Mouse (Mus musculus) brown adipose tissue, adult 24 weeks (tissue): Measurements from ENCODE around the gene Gm16451. TPM values are rescaled to one million over a fixed set of nuclear protein-coding genes. Genes with fewer than 3 reads are reported as not detected.
"Not testable (repeated sequence)": the region's sequence is repeated elsewhere in the genome, so short reads cannot be mapped to it uniquely, and the experiment has no call there.

ENCODE experiments used
- H3K27ac ChIP-seq: fragments of 200-500 bp; replicated peaks from 2 replicates; pipeline ENCODE4 v1.5.1; 2012; ENCODE audit warnings: low read depth, mild to moderate bottlenecking, low read length
- H3K4me1 ChIP-seq: fragments of 200-500 bp; 2 replicates; pipeline ENCODE4 v1.6.1; 2012; ENCODE audit warnings: low read length, mixed read lengths; ENCODE audit not compliant: control insufficient read depth, insufficient read depth, insufficient read length
- H3K4me3 ChIP-seq: fragments of 200-500 bp; 2 replicates; pipeline ENCODE4 v1.5.1; 2012; ENCODE audit warnings: low read depth, mild to moderate bottlenecking, low read length, moderate library complexity; ENCODE audit not compliant: insufficient read depth
- polyA plus RNA-seq: library from polyadenylated mRNA; stranded (reverse); fragments of >200 nt; gene quantifications from 2 replicates; pipeline ENCODE4 v1.2.4, GENCODE M21; 2012; ENCODE audit not compliant: missing spikeins, insufficient read depth, insufficient read length

Gene Gm16451
- polyA plus RNA-seq = not detected in 2 replicates

DNA sequence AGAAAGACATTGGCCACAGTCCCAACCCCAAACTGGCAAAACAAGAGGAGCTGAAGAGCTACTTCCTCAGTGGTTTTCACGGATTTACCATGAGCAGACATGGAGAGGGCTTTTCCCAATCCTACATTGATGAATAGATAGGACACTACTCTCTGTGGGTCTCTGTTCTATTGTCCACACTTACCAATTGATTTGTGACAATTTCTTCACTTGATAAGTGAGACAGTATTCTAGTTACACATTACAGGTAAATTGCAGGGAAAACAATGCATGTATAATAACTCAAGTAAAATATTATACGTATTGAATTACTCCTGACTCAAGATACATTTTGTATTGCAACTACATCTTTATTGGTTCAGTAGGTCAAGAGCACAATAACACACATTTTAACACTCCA lies at the start of gene Gm16451:
Gene Gm16451, minus strand, starts transcription at position 101 of the 400 bp plus-strand sequence.
- H3K27ac ChIP-seq, H3K4me1 ChIP-seq, H3K4me3 ChIP-seq: not testable (repeated sequence)

DNA sequence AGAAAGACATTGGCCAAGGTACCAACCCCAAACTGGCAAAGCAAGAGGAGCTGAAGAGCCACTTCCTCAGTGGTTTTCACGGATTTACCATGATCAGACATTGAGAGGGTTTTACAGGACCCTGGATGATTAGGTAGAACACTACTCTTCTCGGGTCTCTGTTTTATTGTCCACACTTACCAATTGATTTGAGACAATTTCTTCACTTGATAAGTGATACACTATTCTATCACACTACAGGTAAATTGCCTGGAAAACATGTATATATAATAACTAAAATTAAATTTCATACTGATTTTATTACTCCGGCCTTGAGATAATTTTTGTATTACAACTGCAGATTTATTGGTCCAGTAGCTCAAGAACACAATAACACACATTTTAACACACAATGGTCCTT lies 45.9 kb upstream of the Gm16451 start, which contains the start of gene Vmn1r142:
Gene Vmn1r142, minus strand, starts transcription at position 101 of the 400 bp plus-strand sequence.
- H3K4me1 ChIP-seq, H3K4me3 ChIP-seq, H3K27ac ChIP-seq: not testable (repeated sequence)

DNA sequence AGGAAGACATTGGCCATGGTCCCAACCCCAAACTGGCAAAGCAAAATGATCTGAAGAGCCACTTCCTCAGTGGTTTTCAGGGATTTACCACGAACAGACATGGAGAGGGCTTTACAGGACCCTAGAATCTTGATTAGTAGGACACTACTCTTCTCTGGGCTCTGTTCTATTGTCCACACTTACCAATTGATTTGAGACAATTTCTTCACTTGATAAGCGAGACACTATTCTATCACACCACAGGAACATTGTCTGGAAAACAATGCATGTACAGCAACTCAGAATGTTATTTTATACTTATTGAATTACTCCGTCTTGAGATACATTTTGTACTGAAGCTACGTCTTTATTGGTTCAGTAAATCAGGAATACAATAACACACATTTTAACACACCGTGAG lies 16.6 kb upstream of the Gm16451 start, which contains the start of gene Gm10666:
Gene Gm10666, minus strand, starts transcription at position 101 of the 400 bp plus-strand sequence.
- not testable (repeated sequence) for H3K27ac ChIP-seq, H3K4me1 ChIP-seq, H3K4me3 ChIP-seq

DNA sequence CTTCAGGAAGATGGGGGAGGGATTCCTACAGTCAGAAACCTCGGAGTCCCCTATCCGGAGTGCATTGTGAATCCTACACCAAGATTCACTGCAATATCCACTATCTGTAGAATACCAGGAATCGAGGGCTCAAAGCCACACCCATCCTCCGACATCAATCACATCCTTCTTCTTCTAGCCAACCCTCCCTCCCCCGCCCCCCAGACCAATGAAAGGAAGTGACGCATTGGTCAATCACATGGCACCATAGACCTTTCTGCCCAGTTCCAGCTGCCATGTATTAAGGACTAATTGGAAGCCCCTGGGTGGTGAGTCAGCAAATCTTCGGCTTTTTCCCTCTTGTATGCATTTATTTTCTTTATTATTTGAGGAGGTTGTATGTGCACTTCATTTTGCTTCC lies 49.3 kb downstream of the Gm16451 start, which contains the start of gene Vmn1r139:
Gene Vmn1r139, plus strand, starts transcription at position 301 of the 400 bp plus-strand sequence.
- not testable (repeated sequence) for H3K4me1 ChIP-seq, H3K4me3 ChIP-seq, H3K27ac ChIP-seq

Other genes with a start within 250 kb of the Gm16451 start
- not detected in 2 replicates for gene Gm5891, start 197.0 kb downstream of the Gm16451 start, polyA plus RNA-seq
- gene Vmn1r137, start 123.7 kb downstream of the Gm16451 start, polyA plus RNA-seq = not detected in 2 replicates
- not detected in 2 replicates for gene Vmn1r138, start 89.3 kb downstream of the Gm16451 start, polyA plus RNA-seq
- gene Gm6176, start 61.9 kb downstream of the Gm16451 start, polyA plus RNA-seq = not detected in 2 replicates
- gene Vmn1r139, start 49.2 kb downstream of the Gm16451 start, polyA plus RNA-seq = not detected in 2 replicates
- gene Gm10666, start 16.5 kb upstream of the Gm16451 start, polyA plus RNA-seq = not detected in 2 replicates
- gene Vmn1r142, start 45.8 kb upstream of the Gm16451 start, polyA plus RNA-seq = not detected in 2 replicates
- gene Vmn1r143, start 71.1 kb upstream of the Gm16451 start, polyA plus RNA-seq = not detected in 2 replicates
- gene Gm8653, start 83.0 kb upstream of the Gm16451 start, polyA plus RNA-seq = not detected in 2 replicates
- gene Gm8453, start 111.2 kb upstream of the Gm16451 start, polyA plus RNA-seq = not detected in 2 replicates
- not detected in 2 replicates for gene Gm4187, start 211.5 kb upstream of the Gm16451 start, polyA plus RNA-seq